Mouse (Mus musculus): ENCODE measurements around the gene 1700021F07Rik.

DNA sequence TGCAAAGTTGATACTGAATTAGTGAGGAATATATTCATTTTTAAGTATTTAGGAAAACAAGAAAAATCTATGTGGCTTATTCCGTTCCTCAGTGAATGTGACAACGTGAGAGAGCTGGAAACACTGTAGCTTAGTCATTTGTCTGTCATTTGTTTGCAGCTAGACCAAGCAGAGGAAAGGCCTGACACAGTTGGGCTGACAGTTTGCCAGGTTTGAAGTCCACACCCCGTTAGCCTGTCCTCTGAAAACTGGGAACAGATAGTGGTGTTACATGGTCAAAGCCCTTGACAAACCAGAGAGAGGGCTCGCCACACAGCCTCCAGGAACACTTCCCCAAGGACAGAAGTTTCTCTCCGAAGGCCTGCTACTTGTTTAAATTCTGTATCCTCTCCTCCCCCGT is 28.3 kb downstream of the 1700021F07Rik start:
- TF ChIP-seq CTCF (IDR thresholded peaks at IDR 0.05), result no peak
- no peak for TF ChIP-seq POLR2A (IDR thresholded peaks at IDR 0.05; ENCODE audit: insufficient read depth, low read depth, low read length)
- no peak for TF ChIP-seq EP300 (IDR thresholded peaks at IDR 0.05; ENCODE audit: insufficient read depth, low read depth, low read length)
